Mouse (Mus musculus) kidney, adult 8-10 months (tissue): ENCODE results near the gene Krtap19-2.

Experiments
- DNase-seq, 2 experiments: peaks; one replicate each; pipeline ENCODE4 v3.0.0; 2022

Krtap19-2 gene

DNA sequence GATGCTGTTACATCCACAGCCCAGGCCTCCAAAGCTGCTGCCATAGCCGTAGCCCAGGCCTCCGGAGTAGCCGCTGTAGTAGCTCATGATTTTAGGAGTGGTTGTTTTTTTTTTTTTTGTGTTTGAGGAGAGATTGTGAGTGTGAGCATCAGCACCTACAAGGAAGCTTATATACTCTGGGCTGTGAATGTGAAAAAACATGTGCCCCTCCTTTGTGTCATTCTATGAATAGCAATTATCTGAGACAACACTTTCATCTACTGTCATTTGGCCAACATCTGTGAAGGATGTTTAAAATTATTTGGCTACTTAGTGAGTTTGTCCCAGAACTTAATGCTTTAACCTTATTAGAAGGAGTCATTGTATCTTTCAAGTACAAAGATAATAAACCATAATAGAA is at the start of gene Krtap19-2:
TSS of gene Krtap19-2 (minus strand) at position 101 of the 400 bp plus-strand sequence.
- no peak for DNase-seq

DNA sequence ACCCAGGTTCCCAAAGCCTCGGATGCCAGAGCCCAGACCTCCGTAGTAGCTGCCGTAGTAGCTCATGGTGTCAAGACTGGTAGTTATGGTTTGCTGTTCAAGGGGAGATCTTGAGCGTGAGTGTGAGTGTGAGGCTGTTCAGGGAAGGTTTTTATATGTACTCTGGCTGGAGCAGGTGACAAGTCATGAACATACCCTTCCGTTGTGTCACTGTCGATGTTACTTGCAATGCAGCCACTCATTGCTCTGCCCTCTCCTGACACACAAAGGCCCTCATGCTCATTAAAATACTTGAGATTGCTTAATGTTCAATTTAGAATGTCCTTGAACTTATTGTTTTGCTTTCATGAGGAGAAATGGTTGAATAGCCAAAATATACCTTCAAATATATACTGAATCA is 22.3 kb upstream of the Krtap19-2 start, which contains the start of gene Krtap19-5:
TSS of gene Krtap19-5 (minus strand) at position 101 of the 400 bp plus-strand sequence.
- no peak for DNase-seq

DNA sequence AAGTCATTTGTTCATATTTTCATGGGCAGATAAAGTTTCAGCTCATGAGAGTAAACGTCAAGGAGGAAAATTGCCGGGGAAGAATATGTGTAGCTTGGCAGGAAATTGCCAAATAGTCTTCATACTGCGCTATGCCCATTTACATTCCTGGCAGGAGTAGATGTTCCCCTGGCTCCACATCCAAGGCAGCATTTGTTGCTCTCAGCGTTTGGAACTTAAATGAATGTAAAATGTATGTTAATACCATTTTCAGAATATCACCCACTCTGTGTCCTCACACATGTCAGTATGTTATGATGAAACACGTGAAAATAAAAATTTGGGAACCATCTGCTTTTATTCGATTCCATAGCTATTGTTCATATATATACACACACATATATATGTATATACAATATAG is 12.8 kb upstream of the Krtap19-2 start:
- no peak for DNase-seq

DNA sequence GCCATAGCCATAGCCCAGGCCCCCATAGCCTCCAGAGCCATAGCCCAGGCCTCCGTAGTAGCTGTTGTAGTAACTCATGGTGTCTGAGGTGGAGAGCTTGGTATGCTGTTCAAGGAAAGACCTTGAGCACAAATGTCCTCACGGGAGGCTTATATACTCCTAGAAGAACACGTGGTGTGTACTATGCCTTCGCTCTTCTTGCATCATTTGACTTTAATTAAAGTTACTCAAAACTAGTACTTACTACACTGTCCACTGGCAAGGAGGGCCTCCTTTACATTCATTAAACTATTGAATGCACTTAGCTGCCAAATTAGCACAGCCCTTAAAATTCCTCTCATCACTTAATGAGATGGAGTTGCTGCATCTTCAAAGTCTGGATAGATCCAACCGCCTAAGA is 10.9 kb upstream of the Krtap19-2 start, which contains the start of gene Krtap19-4:
TSS of gene Krtap19-4 (minus strand) at position 101 of the 400 bp plus-strand sequence.
- DNase-seq = no peak

- DNase-seq = no peak
These were observed 3.9 kb upstream of the Krtap19-2 start, which contains the start of gene Krtap19-3 for GRCm38 (mm10) chr16:88877938-88878337. Krtap19-3 (minus strand) TSS chr16:88878038.

DNA sequence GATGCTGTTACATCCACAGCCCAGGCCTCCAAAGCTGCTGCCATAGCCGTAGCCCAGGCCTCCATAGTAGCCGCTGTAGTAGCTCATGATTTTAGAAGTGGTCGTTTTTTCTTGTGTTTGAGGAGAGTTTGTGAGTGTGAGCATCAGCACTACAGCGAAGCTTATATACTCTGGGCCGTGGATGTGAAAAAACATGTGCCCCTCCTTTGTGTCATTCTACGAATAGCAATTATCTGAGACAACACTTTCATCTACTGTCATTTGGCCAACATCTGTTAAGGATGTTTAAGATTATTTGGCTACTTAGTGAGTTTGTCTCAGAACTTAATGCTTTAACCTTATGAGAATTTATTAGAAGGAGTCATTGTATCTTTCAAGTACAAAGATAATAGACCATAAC is 4.8 kb downstream of the Krtap19-2 start, which contains the start of gene Krtap19-1:
TSS of gene Krtap19-1 (minus strand) at position 101 of the 400 bp plus-strand sequence.
- DNase-seq = no peak

GRCm38 (mm10) chr16:88864887-88865407 is 9.1 kb downstream of the Krtap19-2 start:
- DNase-seq = no peak

- peak; percentile 2 to 11 for DNase-seq
These were observed 22.6 kb downstream of the Krtap19-2 start for GRCm38 (mm10) chr16:88851450-88851849.

- DNase-seq = no peak
These were observed 25.5 kb downstream of the Krtap19-2 start for GRCm38 (mm10) chr16:88848558-88848957.

GRCm38 (mm10) chr16:88847363-88847762 is 26.7 kb downstream of the Krtap19-2 start:
- DNase-seq = peak; percentile 21 to 26

GRCm38 (mm10) chr16:88826978-88827377 is 47.1 kb downstream of the Krtap19-2 start:
- no peak for DNase-seq

- no peak for DNase-seq
These were observed 47.9 kb downstream of the Krtap19-2 start, which contains the start of gene Krtap14 for GRCm38 (mm10) chr16:88826095-88826652. Krtap14 (minus strand) TSS chr16:88826145.

DNA sequence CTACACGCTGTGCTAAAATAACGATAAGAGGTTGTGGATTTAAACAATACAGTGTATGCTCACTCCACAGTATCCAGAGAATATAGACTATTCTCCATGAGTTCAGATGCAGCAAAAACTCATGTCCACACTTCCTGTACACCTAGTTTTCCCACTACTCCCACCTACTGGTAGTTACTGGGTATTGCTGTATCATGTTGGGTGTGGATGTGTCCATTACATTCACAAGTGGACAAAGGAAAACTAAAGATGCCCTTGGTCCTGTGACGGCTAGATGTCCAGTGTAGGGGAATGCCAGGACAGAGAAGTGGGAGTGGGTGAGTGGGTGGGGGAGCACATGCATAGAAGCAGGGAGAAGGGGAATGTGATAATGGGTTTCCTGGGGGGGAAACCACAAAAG is 50.3 kb downstream of the Krtap19-2 start:
- peak in 1 of 2 experiments; percentile 20 for DNase-seq
